Comparison of ENCODE assay signal across 24 mouse cellular contexts in genomic region chr12:84304101-84304500, GRCm38 (mm10). TPM values are rescaled to one million over a fixed set of nuclear protein-coding genes. Genes with fewer than 3 reads are reported as not detected.
DNase-seq lines count a peak whose midpoint lies in the region; ATAC-seq and TF ChIP-seq lines count a peak whose summit lies in the region.
"Had no signal": no experiment of that assay in that cellular context is flagged by ENCODE, and none has a peak within 500 bp of the region (broad histone marks: within the 10 kb centered on the region; RNA-seq: fewer than 3 reads in every experiment).

No protein-coding gene starts in this region.

- H3K27ac ChIP-seq in liver, embryonic 16.5 days (ENCODE audit: low read length) = no peak overlapping the region
- no peak overlapping the region for H3K27ac ChIP-seq in intestine, embryonic 15.5 days
- H3K27ac ChIP-seq in intestine, postnatal 0 days (ENCODE audit: low read depth, low read length) = peak overlapping the region; percentile 85
- H3K27ac ChIP-seq: embryonic facial prominence, embryonic 10.5 days; embryonic facial prominence, embryonic 13.5 days; forebrain, embryonic 12.5 days; forebrain, embryonic 15.5 days; heart, adult 2 months; hindbrain, embryonic 12.5 days; hindbrain, embryonic 15.5 days had no signal

- no peaks in the 10 kb centered on the region for H3K9me3 ChIP-seq in liver, embryonic 16.5 days (replicated peaks; ENCODE audit: control insufficient read depth, low read length)
- H3K9me3 ChIP-seq in intestine, embryonic 15.5 days = no peaks in the 10 kb centered on the region
- H3K9me3 ChIP-seq in intestine, postnatal 0 days (ENCODE audit: control insufficient read depth) = no peaks in the 10 kb centered on the region
- H3K9me3 ChIP-seq: embryonic facial prominence, embryonic 10.5 days; embryonic facial prominence, embryonic 13.5 days; forebrain, embryonic 12.5 days; forebrain, embryonic 15.5 days; hindbrain, embryonic 12.5 days; hindbrain, embryonic 15.5 days had no signal

- DNase-seq in liver = no peak
- no peak for DNase-seq in kidney, postnatal 36 days
- DNase-seq in cerebellum, adult 11 months = no peak
- DNase-seq: adrenal gland, postnatal 10 days; adrenal gland, postnatal 36 days; cerebellum, adult 2 months; cerebellum, adult 9-11 months; cerebellum, postnatal 36 days; embryo, embryonic 11 days; gastrocnemius, postnatal 25 days; heart, adult 2 months had no signal

- no peak for TF ChIP-seq CTCF in intestine, postnatal 0 days (IDR thresholded peaks at IDR 0.05; ENCODE audit: low read depth)

- WGBS in liver, embryonic 16.5 days (ENCODE audit: insufficient replicate concordance) = 81% methylated on average over 5 of the region's 5 CpGs
- 80% methylated on average over 5 of the region's 5 CpGs for WGBS in intestine, embryonic 15.5 days
- 56% methylated on average over 5 of the region's 5 CpGs for WGBS in intestine, postnatal 0 days

- H3K36me3 ChIP-seq in liver, embryonic 16.5 days (ENCODE audit: control insufficient read depth, insufficient read depth) = peaks cover 29% of the 10 kb centered on the region
- H3K36me3 ChIP-seq in intestine, embryonic 15.5 days = 0 out of 2 replicates have a peak, but pooled peaks cover 6% of the 10 kb centered on the region
- H3K36me3 ChIP-seq in intestine, postnatal 0 days (ENCODE audit: control insufficient read depth, insufficient read depth) = peaks cover 42% of the 10 kb centered on the region
- H3K36me3 ChIP-seq: forebrain, embryonic 12.5 days had no signal

- no peak overlapping the region for H3K9ac ChIP-seq in liver, embryonic 16.5 days (ENCODE audit: low read depth, low read length)
- H3K9ac ChIP-seq in intestine, embryonic 15.5 days = no peak overlapping the region
- no peak overlapping the region for H3K9ac ChIP-seq in intestine, postnatal 0 days (ENCODE audit: low read depth, low read length)
- H3K9ac ChIP-seq: embryonic facial prominence, embryonic 13.5 days; forebrain, embryonic 12.5 days; forebrain, embryonic 15.5 days; hindbrain, embryonic 12.5 days; hindbrain, embryonic 15.5 days had no signal

- no peak overlapping the region for H3K4me3 ChIP-seq in liver, embryonic 16.5 days (ENCODE audit: low read depth, low read length)
- no peak overlapping the region for H3K4me3 ChIP-seq in intestine, embryonic 15.5 days (replicated peaks)
- no peak overlapping the region for H3K4me3 ChIP-seq in intestine, postnatal 0 days (ENCODE audit: low read depth, low read length)
- H3K4me3 ChIP-seq: embryonic facial prominence, embryonic 10.5 days; embryonic facial prominence, embryonic 13.5 days; erythroblast, embryonic 14.5 days; forebrain, embryonic 12.5 days; forebrain, embryonic 15.5 days; heart, adult 2 months; hindbrain, embryonic 12.5 days; hindbrain, embryonic 15.5 days had no signal

- peaks cover 5% of the 10 kb centered on the region for H3K4me1 ChIP-seq in liver, embryonic 16.5 days (ENCODE audit: control insufficient read depth, low read depth, low read length)
- no peaks in the 10 kb centered on the region for H3K4me1 ChIP-seq in intestine, embryonic 15.5 days (replicated peaks)
- no peaks in the 10 kb centered on the region for H3K4me1 ChIP-seq in intestine, postnatal 0 days (replicated peaks; ENCODE audit: control insufficient read depth, insufficient read depth, low read length)
- H3K4me1 ChIP-seq: embryonic facial prominence, embryonic 10.5 days; embryonic facial prominence, embryonic 13.5 days; forebrain, embryonic 12.5 days; forebrain, embryonic 15.5 days; hindbrain, embryonic 12.5 days; hindbrain, embryonic 15.5 days had no signal

- ATAC-seq in liver, embryonic 16.5 days (ENCODE audit: low read depth) = peak; percentile 27; the same call in 1 of the 2 replicates
- ATAC-seq in intestine, embryonic 15.5 days = peak; percentile 77
- ATAC-seq in intestine, postnatal 0 days = peak; percentile 95
- ATAC-seq: activated CD4-positive, CD25-positive, alpha-beta regulatory T cell, adult 4 months; CD4-positive, CD25-positive, alpha-beta regulatory T cell, adult 4 months; forebrain, embryonic 15.5 days had no signal

- H3K27me3 ChIP-seq in liver, embryonic 16.5 days (ENCODE audit: control insufficient read depth, insufficient read depth, low read depth, low read length) = no peaks in the 10 kb centered on the region
- H3K27me3 ChIP-seq in intestine, embryonic 15.5 days (replicated peaks) = no peaks in the 10 kb centered on the region
- H3K27me3 ChIP-seq in intestine, postnatal 0 days (replicated peaks; ENCODE audit: control insufficient read depth, insufficient read depth, low read length) = no peaks in the 10 kb centered on the region
- H3K27me3 ChIP-seq: embryonic facial prominence, embryonic 13.5 days; forebrain, embryonic 12.5 days; forebrain, embryonic 15.5 days; hindbrain, embryonic 12.5 days; hindbrain, embryonic 15.5 days had no signal

- no peak overlapping the region for H3K4me2 ChIP-seq in liver, embryonic 16.5 days (ENCODE audit: low read depth, low read length)
- no peak overlapping the region for H3K4me2 ChIP-seq in intestine, embryonic 15.5 days (replicated peaks)
- H3K4me2 ChIP-seq in intestine, postnatal 0 days (replicated peaks; ENCODE audit: low read depth) = no peak overlapping the region
- H3K4me2 ChIP-seq: embryonic facial prominence, embryonic 13.5 days; forebrain, embryonic 12.5 days; forebrain, embryonic 15.5 days; heart, embryonic 11.5 days; hindbrain, embryonic 12.5 days; hindbrain, embryonic 15.5 days had no signal

RNA-seq across cellular contexts. Expression of gene Zfp410, which starts 12.6 kb away (rescaled TPM):
- polyA plus RNA-seq in liver, embryonic 16.5 days (2015; fragmentation: Nextera tagmentation; extraction: Ambion mirVana) = 32.3 and 36.2 TPM in 2 replicates
- 54.7 and 61.6 TPM in 2 replicates for polyA plus RNA-seq in intestine, embryonic 15.5 days (2015; fragmentation: Nextera tagmentation; extraction: Ambion mirVana)
- 34.2 and 34.5 TPM in 2 replicates for polyA plus RNA-seq in intestine, postnatal 0 days (2015; fragmentation: Nextera tagmentation; extraction: Ambion mirVana)

RNA-seq across cellular contexts. Expression of gene Ptgr2, which starts 19.1 kb away (rescaled TPM):
- polyA plus RNA-seq in liver, embryonic 16.5 days (2015; fragmentation: Nextera tagmentation; extraction: Ambion mirVana) = 22.8 and 25.2 TPM in 2 replicates
- 41.7 and 45.2 TPM in 2 replicates for polyA plus RNA-seq in intestine, embryonic 15.5 days (2015; fragmentation: Nextera tagmentation; extraction: Ambion mirVana)
- polyA plus RNA-seq in intestine, postnatal 0 days (2015; fragmentation: Nextera tagmentation; extraction: Ambion mirVana) = 35.3 and 41.2 TPM in 2 replicates

RNA-seq across cellular contexts. Expression of gene Coq6, which starts 57.4 kb away (rescaled TPM):
- 22.3 and 23.6 TPM in 2 replicates for polyA plus RNA-seq in liver, embryonic 16.5 days (2015; fragmentation: Nextera tagmentation; extraction: Ambion mirVana)
- 47.5 and 53.8 TPM in 2 replicates for polyA plus RNA-seq in intestine, embryonic 15.5 days (2015; fragmentation: Nextera tagmentation; extraction: Ambion mirVana)
- 21.5 and 23.2 TPM in 2 replicates for polyA plus RNA-seq in intestine, postnatal 0 days (2015; fragmentation: Nextera tagmentation; extraction: Ambion mirVana)

RNA-seq across cellular contexts. Expression of gene Fam161b, which starts 57.5 kb away (rescaled TPM):
- polyA plus RNA-seq in liver, embryonic 16.5 days (2015; fragmentation: Nextera tagmentation; extraction: Ambion mirVana) = 1.0 and 1.3 TPM in 2 replicates
- polyA plus RNA-seq in intestine, embryonic 15.5 days (2015; fragmentation: Nextera tagmentation; extraction: Ambion mirVana) = 2.4 and 2.6 TPM in 2 replicates
- 0.91 and 1.4 TPM in 2 replicates for polyA plus RNA-seq in intestine, postnatal 0 days (2015; fragmentation: Nextera tagmentation; extraction: Ambion mirVana)

Comparison
In these comparisons a context has a peak if more than half of its experiments do, and no peak if none do; other contexts are left out.
1. ATAC-seq: peak in every context shown above with its lines; median percentile 95 in intestine, postnatal 0 days; 77 in intestine, embryonic 15.5 days; 27 in liver, embryonic 16.5 days.